Mouse (Mus musculus) embryonic fibroblast, embryonic 13.5 days (primary cell): ENCODE results near the gene Fam124b.

Experiments
- CTCF ChIP-seq: IDR thresholded peaks from 2 replicates; pipeline ENCODE4 v1.5.1; 2011; ENCODE audit warnings: mild to moderate bottlenecking, control low read depth, low read length, moderate library complexity, borderline replicate concordance; ENCODE audit not compliant: insufficient read depth
- POLR2A ChIP-seq: IDR thresholded peaks from 2 replicates; pipeline ENCODE4 v1.6.1; 2011; ENCODE audit warnings: low read depth, mild to moderate bottlenecking, control low read depth, low read length, moderate library complexity

GRCm38 (mm10) chr1:80239481-80239880 is 21.2 kb upstream of the Fam124b start:
- no peak for TF ChIP-seq CTCF
- no peak for TF ChIP-seq POLR2A
